Mouse (Mus musculus) megakaryocyte-erythroid progenitor cell, adult 5-6 weeks (primary cell): ENCODE results near the gene Cdc14b. TPM values are rescaled to one million over a fixed set of nuclear protein-coding genes. Genes with fewer than 3 reads are reported as not detected.

Experiments used
- ATAC-seq: replicated peaks from 2 replicates; pipeline ENCODE4 v1.8.0; 2016; ENCODE audit warnings: mild to moderate bottlenecking, inconsistent platforms; ENCODE audit not compliant: severe bottlenecking, poor library complexity, low FRiP score, low TSS enrichment
- total RNA-seq, 2 experiments: library from RNA; stranded (forward) in 1 of 2; stranded (reverse) in 1 of 2; fragments of 200-1000, 215-1000 nt in 1 of 2; fragments of >200 nt in 1 of 2; fragmentation: Nextera tagmentation in 1 of 2; gene quantifications; 2 replicates each; pipeline ENCODE4 v1.2.3; 2014 to 2017

Gene Cdc14b
- total RNA-seq (2014; fragmentation: Nextera tagmentation) (1.9 and 2.9 TPM in 2 replicates), total RNA-seq (2017) (0.50 and 4.8 TPM in 2 replicates)

GRCm38 (mm10) chr13:64274879-64275753 lies at the start of gene Cdc14b:
TSS of gene Cdc14b (minus strand) at chr13:64275290.
- peak; percentile 65; the same call in 1 of the 2 replicates for ATAC-seq

GRCm38 (mm10) chr13:64322561-64323281 lies 47.6 kb upstream of the Cdc14b start:
- ATAC-seq = peak; percentile 56; the same call in 1 of the 2 replicates

GRCm38 (mm10) chr13:64320334-64320733 lies 45.2 kb upstream of the Cdc14b start:
- ATAC-seq = no peak

GRCm38 (mm10) chr13:64319782-64320181 lies 44.7 kb upstream of the Cdc14b start:
- ATAC-seq = no peak

GRCm38 (mm10) chr13:64318355-64318754 lies 43.3 kb upstream of the Cdc14b start:
- no peak for ATAC-seq

- ATAC-seq = peak; percentile 41; the same call in 1 of the 2 replicates
Observed at GRCm38 (mm10) chr13:64315483-64316050, 40.5 kb upstream of the Cdc14b start.

GRCm38 (mm10) chr13:64314041-64314440 lies 39.0 kb upstream of the Cdc14b start:
- no peak for ATAC-seq

- peak; percentile 46 for ATAC-seq
Observed at GRCm38 (mm10) chr13:64312916-64313289, 37.8 kb upstream of the Cdc14b start.

GRCm38 (mm10) chr13:64312024-64312915 lies 37.2 kb upstream of the Cdc14b start, which contains the start of gene Aaed1:
TSS of gene Aaed1 (minus strand) at chr13:64312710.
- ATAC-seq = peak; percentile 73

GRCm38 (mm10) chr13:64311266-64311665 lies 36.2 kb upstream of the Cdc14b start:
- ATAC-seq = no peak

GRCm38 (mm10) chr13:64310585-64310984 lies 35.5 kb upstream of the Cdc14b start:
- ATAC-seq = no peak

GRCm38 (mm10) chr13:64309842-64310241 lies 34.8 kb upstream of the Cdc14b start:
- ATAC-seq = peak; percentile 34

- no peak for ATAC-seq
Observed at GRCm38 (mm10) chr13:64309036-64309435, 33.9 kb upstream of the Cdc14b start.

- ATAC-seq = no peak
Observed at GRCm38 (mm10) chr13:64307508-64307907, 32.4 kb upstream of the Cdc14b start.

GRCm38 (mm10) chr13:64306078-64306477 lies 31.0 kb upstream of the Cdc14b start:
- ATAC-seq = peak; percentile 51; the same call in 1 of the 2 replicates

- ATAC-seq = no peak
Observed at GRCm38 (mm10) chr13:64299069-64299468, 24.0 kb upstream of the Cdc14b start.

GRCm38 (mm10) chr13:64286791-64287190 lies 11.7 kb upstream of the Cdc14b start:
- no peak for ATAC-seq

GRCm38 (mm10) chr13:64286321-64286720 lies 11.2 kb upstream of the Cdc14b start:
- 0 out of 2 replicates have a peak, but pooled peaks have one; percentile 41 for ATAC-seq

- no peak for ATAC-seq
Observed at GRCm38 (mm10) chr13:64284676-64285075, 9.6 kb upstream of the Cdc14b start.
